Mouse (Mus musculus) hindbrain, embryonic 12.5 days (tissue): ENCODE results near the gene Fam57b. TPM values are rescaled to one million over a fixed set of nuclear protein-coding genes. Genes with fewer than 3 reads are reported as not detected.
A peak's percentile ranks its signal among the peaks of the same experiment; 100 is the strongest.

Source experiments
- ATAC-seq: fragments of 200-750 bp; cut with Nextera tagmentation; 2 replicates; pipeline ENCODE4 v1.8.0; 2017; ENCODE audit warnings: moderate TSS enrichment; ENCODE audit not compliant: low FRiP score
- H3K27ac ChIP-seq: fragments of 300-500 bp; sonication (generic); 2 replicates; pipeline ENCODE4 v1.5.1; 2016; ENCODE audit warnings: mild to moderate bottlenecking
- H3K27me3 ChIP-seq: fragments of 300-500 bp; sonication (generic); 2 replicates; pipeline ENCODE4 v1.6.1; 2016; ENCODE audit warnings: mild to moderate bottlenecking
- H3K36me3 ChIP-seq: fragments of 300-500 bp; sonication (generic); 2 replicates; pipeline ENCODE4 v1.6.1; 2016; ENCODE audit warnings: mild to moderate bottlenecking
- H3K4me1 ChIP-seq: fragments of 300-500 bp; sonication (generic); 2 replicates; pipeline ENCODE4 v1.6.1; 2016
- H3K4me2 ChIP-seq: fragments of 300-500 bp; sonication (generic); replicated peaks from 2 replicates; pipeline ENCODE4 v1.6.1; 2016; ENCODE audit warnings: mild to moderate bottlenecking
- H3K4me3 ChIP-seq: fragments of 300-500 bp; sonication (generic); 2 replicates; pipeline ENCODE4 v1.5.1; 2016; ENCODE audit warnings: mild to moderate bottlenecking
- H3K9ac ChIP-seq: fragments of 300-500 bp; sonication (generic); 2 replicates; pipeline ENCODE4 v1.6.1; 2016; ENCODE audit warnings: mild to moderate bottlenecking, moderate library complexity
- H3K9me3 ChIP-seq: fragments of 300-500 bp; sonication (generic); replicated peaks from 2 replicates; pipeline ENCODE4 v1.6.1; 2016; ENCODE audit warnings: mild to moderate bottlenecking
- WGBS: fragments of 180-500 bp; shearing (Covaris S2); methylation state at CpG from one replicate; pipeline ENCODE4 v1.1.7; 2016; 5-methylcytosine and 5-hydroxymethylcytosine counted together
- polyA plus RNA-seq: library from polyadenylated mRNA; unstranded; fragments of >200 nt; fragmentation: Nextera tagmentation; extraction: Ambion mirVana; gene quantifications from 2 replicates; pipeline ENCODE4 v1.2.1, GENCODE M21; 2016

Gene Fam57b
- 23.7 and 24.9 TPM in 2 replicates for polyA plus RNA-seq

GRCm38 (mm10) chr7:126797411-126798126 lies at the start of gene Fam57b:
Fam57b (plus strand) TSS chr7:126797668.
- H3K36me3 ChIP-seq = peaks cover 29% of the 10 kb centered on the region
- H3K4me3 ChIP-seq = peak within 1 kb of the TSS; percentile 87
- H3K4me1 ChIP-seq = peaks cover 48% of the 10 kb centered on the region
- 28% methylated on average over 21 of the region's 21 CpGs for WGBS
- peak within 1 kb of the TSS; percentile 96 for H3K27ac ChIP-seq
- no peaks in the 10 kb centered on the region for H3K9me3 ChIP-seq
- no peak for ATAC-seq
- H3K9ac ChIP-seq = peak within 1 kb of the TSS; percentile 92
- no peaks in the 10 kb centered on the region for H3K27me3 ChIP-seq
- H3K4me2 ChIP-seq = peak within 1 kb of the TSS; percentile 82

GRCm38 (mm10) chr7:126748824-126749223 lies 48.6 kb upstream of the Fam57b start:
- no peaks in the 10 kb centered on the region for H3K27me3 ChIP-seq

GRCm38 (mm10) chr7:126749582-126750343 lies 47.7 kb upstream of the Fam57b start:
- Histone ChIP-seq H3K4me1 (peaks cover 4% of the 10 kb centered on the region; the same call in 1 of the 2 replicates), H3K27ac (no peak overlapping the region), H3K4me3 (no peak overlapping the region), H3K9me3 (no peaks in the 10 kb centered on the region), H3K36me3 (no peaks in the 10 kb centered on the region), H3K27me3 (no peaks in the 10 kb centered on the region), H3K9ac (no peak overlapping the region), H3K4me2 (no peak overlapping the region)
- 96% methylated on average over 17 of the region's 17 CpGs for WGBS
- no peak for ATAC-seq

More at GRCm38 (mm10) chr7:126748824-126749223, 48.6 kb upstream of the Fam57b start:
- Histone ChIP-seq H3K9ac (no peak overlapping the region), H3K4me1 (no peaks in the 10 kb centered on the region), H3K4me3 (no peak overlapping the region), H3K4me2 (no peak overlapping the region), H3K9me3 (no peaks in the 10 kb centered on the region), H3K27ac (no peak overlapping the region), H3K36me3 (no peaks in the 10 kb centered on the region)
- ATAC-seq = no peak
- 76% methylated on average over 7 of the region's 7 CpGs for WGBS

GRCm38 (mm10) chr7:126754866-126755265 lies 42.6 kb upstream of the Fam57b start:
- Histone ChIP-seq H3K9me3 (no peaks in the 10 kb centered on the region), H3K4me2 (peak overlapping the region; percentile 29), H3K27ac (no peak overlapping the region), H3K27me3 (no peaks in the 10 kb centered on the region), H3K36me3 (no peaks in the 10 kb centered on the region), H3K4me1 (peaks cover 10% of the 10 kb centered on the region; the same call in 1 of the 2 replicates), H3K4me3 (no peak overlapping the region), H3K9ac (no peak overlapping the region)
- ATAC-seq = no peak
- WGBS = 1% methylated on average over 9 of the region's 9 CpGs

GRCm38 (mm10) chr7:126758539-126758938 lies 38.9 kb upstream of the Fam57b start:
- Histone ChIP-seq H3K36me3 (peaks cover 7% of the 10 kb centered on the region), H3K27me3 (no peaks in the 10 kb centered on the region), H3K4me3 (no peak overlapping the region), H3K9me3 (no peaks in the 10 kb centered on the region), H3K27ac (no peak overlapping the region), H3K9ac (no peak overlapping the region), H3K4me2 (no peak overlapping the region), H3K4me1 (peaks cover 40% of the 10 kb centered on the region)
- 62% methylated on average over 7 of the region's 7 CpGs for WGBS
- ATAC-seq = peak; percentile 5; the same call in 1 of the 2 replicates

GRCm38 (mm10) chr7:126759050-126759671 lies 38.3 kb upstream of the Fam57b start, which contains the start of gene Mapk3:
Mapk3 (plus strand) TSS chr7:126759601.
- Histone ChIP-seq H3K9me3 (no peaks in the 10 kb centered on the region), H3K27ac (peak within 1 kb of the TSS; percentile 89), H3K4me3 (peak within 1 kb of the TSS; percentile 74), H3K27me3 (no peaks in the 10 kb centered on the region), H3K4me1 (peaks cover 40% of the 10 kb centered on the region), H3K36me3 (peaks cover 13% of the 10 kb centered on the region), H3K4me2 (peak within 1 kb of the TSS; percentile 88), H3K9ac (peak within 1 kb of the TSS; percentile 90)
- ATAC-seq = peak; percentile 55
- WGBS = 3% methylated on average over 24 of the region's 38 CpGs

GRCm38 (mm10) chr7:126759672-126760390 lies 37.6 kb upstream of the Fam57b start:
- H3K27me3 ChIP-seq = no peaks in the 10 kb centered on the region
- peak overlapping the region; percentile 88 for H3K4me2 ChIP-seq
- H3K4me1 ChIP-seq = peaks cover 35% of the 10 kb centered on the region
- H3K27ac ChIP-seq = peak overlapping the region; percentile 89
- H3K9me3 ChIP-seq = no peaks in the 10 kb centered on the region
- ATAC-seq = peak; percentile 71
- H3K9ac ChIP-seq = peak overlapping the region; percentile 90
- 1% methylated on average over 24 of the region's 24 CpGs for WGBS
- peak overlapping the region; percentile 74 for H3K4me3 ChIP-seq
- H3K36me3 ChIP-seq = peaks cover 20% of the 10 kb centered on the region

GRCm38 (mm10) chr7:126760391-126760802 lies 37.1 kb upstream of the Fam57b start:
- Histone ChIP-seq H3K4me3 (peak overlapping the region; percentile 74), H3K27me3 (no peaks in the 10 kb centered on the region), H3K9ac (peak overlapping the region; percentile 90), H3K4me2 (peak overlapping the region; percentile 88), H3K4me1 (peaks cover 30% of the 10 kb centered on the region), H3K27ac (peak overlapping the region; percentile 89), H3K9me3 (no peaks in the 10 kb centered on the region), H3K36me3 (peaks cover 26% of the 10 kb centered on the region)
- WGBS = 21% methylated on average over 3 of the region's 3 CpGs
- peak; percentile 7; the same call in 1 of the 2 replicates for ATAC-seq

GRCm38 (mm10) chr7:126760956-126761355 lies 36.5 kb upstream of the Fam57b start:
- WGBS = 66% methylated on average over 4 of the region's 4 CpGs
- H3K27me3 ChIP-seq = no peaks in the 10 kb centered on the region
- peaks cover 30% of the 10 kb centered on the region for H3K4me1 ChIP-seq
- peak overlapping the region; percentile 89; the same call in 1 of the 2 replicates for H3K27ac ChIP-seq
- H3K4me2 ChIP-seq = peak overlapping the region; percentile 88
- H3K9ac ChIP-seq = peak overlapping the region; percentile 90; the same call in 1 of the 2 replicates
- no peak for ATAC-seq
- peaks cover 31% of the 10 kb centered on the region for H3K36me3 ChIP-seq
- H3K4me3 ChIP-seq = peak overlapping the region; percentile 74; the same call in 1 of the 2 replicates
- no peaks in the 10 kb centered on the region for H3K9me3 ChIP-seq

- no peak for ATAC-seq
- no peaks in the 10 kb centered on the region for H3K9me3 ChIP-seq
- peaks cover 30% of the 10 kb centered on the region for H3K4me1 ChIP-seq
- no peak overlapping the region for H3K4me3 ChIP-seq
- H3K27me3 ChIP-seq = no peaks in the 10 kb centered on the region
- H3K4me2 ChIP-seq = peak overlapping the region; percentile 88
- peak overlapping the region; percentile 1; the same call in 1 of the 2 replicates for H3K27ac ChIP-seq
- 80% methylated on average over 6 of the region's 6 CpGs for WGBS
- H3K9ac ChIP-seq = no peak overlapping the region
- peaks cover 36% of the 10 kb centered on the region for H3K36me3 ChIP-seq
These were observed 35.9 kb upstream of the Fam57b start for GRCm38 (mm10) chr7:126761529-126762067.

GRCm38 (mm10) chr7:126762471-126763008 lies 34.9 kb upstream of the Fam57b start:
- no peak for ATAC-seq
- no peak overlapping the region for H3K9ac ChIP-seq
- H3K27me3 ChIP-seq = no peaks in the 10 kb centered on the region
- peaks cover 30% of the 10 kb centered on the region for H3K4me1 ChIP-seq
- peaks cover 46% of the 10 kb centered on the region for H3K36me3 ChIP-seq
- 71% methylated on average over 17 of the region's 17 CpGs for WGBS
- H3K4me3 ChIP-seq = no peak overlapping the region
- no peaks in the 10 kb centered on the region for H3K9me3 ChIP-seq
- no peak overlapping the region for H3K27ac ChIP-seq
- peak overlapping the region; percentile 27; the same call in 1 of the 2 replicates for H3K4me2 ChIP-seq
